Mouse (Mus musculus): Measurements from ENCODE around the gene Nfatc3. TPM values are rescaled to one million over a fixed set of nuclear protein-coding genes. Genes with fewer than 3 reads are reported as not detected.

Nfatc3 gene
- total and polyA plus RNA-seq, 3 experiments = 29.0 to 96.3 (median 37.8) TPM

DNA sequence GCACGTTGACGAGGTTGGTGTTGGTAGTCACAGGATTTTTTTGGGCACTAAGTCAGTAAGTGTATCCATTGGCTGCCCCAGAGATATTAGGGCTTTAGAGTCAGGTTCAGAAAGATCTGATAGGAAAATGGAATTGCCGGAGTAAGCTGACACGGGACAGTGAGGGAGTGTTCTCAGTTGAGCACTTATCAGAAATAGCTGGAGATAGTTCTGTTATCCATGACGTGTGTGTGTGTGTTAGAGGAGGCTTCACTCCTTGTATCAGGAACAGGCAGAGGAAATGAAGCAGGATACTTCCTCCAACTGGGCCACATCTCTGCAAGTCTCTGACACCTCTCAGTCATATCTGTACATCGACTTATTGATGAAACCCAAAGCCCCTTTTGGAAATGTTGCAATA, 42.4 kb upstream of the Nfatc3 start:
- Histone ChIP-seq H3K4me2 (ENCODE audit: insufficient read depth, low read depth, poor library complexity, severe bottlenecking) (no peak overlapping the region), H3K79me2 (replicated peaks; ENCODE audit: control insufficient read depth, extremely low read depth, insufficient read depth, poor library complexity, severe bottlenecking) (no peaks in the 10 kb centered on the region; the same call in 1 of the 2 replicates), H3K4me3 (replicated peaks in 1 of 3; ENCODE audit: low read depth in 2 of 3, low read length in 2 of 3, poor library complexity in 1 of 3) (no peak overlapping the region), H3K9ac (ENCODE audit: insufficient read depth, low read depth) (no peak overlapping the region), H3K9me3 (replicated peaks; ENCODE audit: low read length) (no peaks in the 10 kb centered on the region), H3K4me1 (ENCODE audit: control insufficient read depth in 1 of 2, insufficient read depth in 2 of 2) (peaks cover 0 to 4% of the 10 kb centered on the region in 2 experiments; a peak in 1 of 4 replicates), H3K27ac (ENCODE audit: insufficient read depth, low read depth) (no peak overlapping the region), H3K27me3 (replicated peaks) (no peaks in the 10 kb centered on the region), H3K36me3 (replicated peaks in 1 of 2; ENCODE audit: control insufficient read depth in 1 of 2, insufficient read depth in 1 of 2, low read length in 1 of 2) (peaks cover 24 to 60% of the 10 kb centered on the region in 2 experiments)
- no peak for TF ChIP-seq CHD2 (IDR thresholded peaks at IDR 0.05; ENCODE audit: low read length)
- no peak for TF ChIP-seq MAX (IDR thresholded peaks at IDR 0.05; ENCODE audit: low read length)
- no peak for TF ChIP-seq UBTF (IDR thresholded peaks at IDR 0.05; ENCODE audit: low read depth, low read length)
- TF ChIP-seq ZKSCAN1 (IDR thresholded peaks at IDR 0.05; ENCODE audit: borderline replicate concordance, low read depth, low read length) = no peak
- TF ChIP-seq EP300 (IDR thresholded peaks at IDR 0.05; ENCODE audit: low read length) = no peak
- TF ChIP-seq POLR2AphosphoS2 (IDR thresholded peaks at IDR 0.05; ENCODE audit: low read depth, low read length) = no peak
- in situ Hi-C loops (cut with MboI; ENCODE audit: low pct_ligation_motif_present, low pct_unique_long_range_greater_than_20kb, low sequenced_read_pairs) = no loop called here
- dilution Hi-C loops (cut with MboI; ENCODE audit: extremely low pct_ligation_motif_present, extremely low pct_unique_long_range_greater_than_20kb, low sequenced_read_pairs) = no loop called here
- DNase-seq (ENCODE audit: extremely low read depth) = no peak

GRCm38 (mm10) chr8:106017130-106017529, 41.5 kb upstream of the Nfatc3 start:
- Histone ChIP-seq H3K4me2 (ENCODE audit: insufficient read depth, low read depth, poor library complexity, severe bottlenecking) (no peak overlapping the region), H3K4me1 (ENCODE audit: control insufficient read depth in 1 of 2, insufficient read depth in 2 of 2) (peaks cover 0 to 4% of the 10 kb centered on the region in 2 experiments; a peak in 1 of 4 replicates), H3K27me3 (replicated peaks) (no peaks in the 10 kb centered on the region), H3K36me3 (replicated peaks in 1 of 2; ENCODE audit: control insufficient read depth in 1 of 2, insufficient read depth in 1 of 2, low read length in 1 of 2) (peaks cover 30 to 68% of the 10 kb centered on the region in 2 experiments), H3K27ac (ENCODE audit: insufficient read depth, low read depth) (no peak overlapping the region), H3K9ac (ENCODE audit: insufficient read depth, low read depth) (no peak overlapping the region), H3K9me3 (replicated peaks; ENCODE audit: low read length) (no peaks in the 10 kb centered on the region), H3K79me2 (replicated peaks; ENCODE audit: control insufficient read depth, extremely low read depth, insufficient read depth, poor library complexity, severe bottlenecking) (no peaks in the 10 kb centered on the region), H3K4me3 (replicated peaks in 1 of 3; ENCODE audit: low read depth in 2 of 3, low read length in 2 of 3, poor library complexity in 1 of 3) (no peak overlapping the region)
- dilution Hi-C loops (cut with MboI; ENCODE audit: extremely low pct_ligation_motif_present, extremely low pct_unique_long_range_greater_than_20kb, low sequenced_read_pairs) = no loop called here
- TF ChIP-seq BHLHE40 (IDR thresholded peaks at IDR 0.05; ENCODE audit: low read depth, low read length) (no peak), USF2 (conservative IDR thresholded peaks at IDR 0.05; ENCODE audit: low read depth, low read length) (no peak), EP300 (IDR thresholded peaks at IDR 0.05; ENCODE audit: low read length) (no peak), ZMIZ1 (IDR thresholded peaks at IDR 0.05; ENCODE audit: low read depth, low read length) (no peak), ZKSCAN1 (IDR thresholded peaks at IDR 0.05; ENCODE audit: borderline replicate concordance, low read depth, low read length) (no peak), MEF2A (IDR thresholded peaks at IDR 0.05; ENCODE audit: borderline replicate concordance, low read depth, low read length) (no peak), CTCF (conservative IDR thresholded peaks at IDR 0.05 in 1 of 2, IDR thresholded peaks at IDR 0.05 in 1 of 2; ENCODE audit: low read depth in 2 of 2, low read length in 2 of 2) (no peak), SIN3A (IDR thresholded peaks at IDR 0.05; ENCODE audit: low read length) (no peak), PAX5 (IDR thresholded peaks at IDR 0.05; ENCODE audit: low read length) (no peak), HCFC1 (IDR thresholded peaks at IDR 0.05; ENCODE audit: low read depth, low read length) (no peak), TCF12 (IDR thresholded peaks at IDR 0.05; ENCODE audit: low read depth, low read length) (no peak), MXI1 (IDR thresholded peaks at IDR 0.05; ENCODE audit: low read depth, low read length) (no peak), POLR2A (IDR thresholded peaks at IDR 0.05; ENCODE audit: low read depth, low read length) (no peak), NELFE (IDR thresholded peaks at IDR 0.05; ENCODE audit: low read depth, low read length) (no peak), POLR2AphosphoS2 (IDR thresholded peaks at IDR 0.05; ENCODE audit: low read depth, low read length) (no peak), SMC3 (IDR thresholded peaks at IDR 0.05; ENCODE audit: low read depth, low read length) (no peak)
- no peak for DNase-seq (ENCODE audit: extremely low read depth)
- in situ Hi-C loops (cut with MboI; ENCODE audit: low pct_ligation_motif_present, low pct_unique_long_range_greater_than_20kb, low sequenced_read_pairs) = no loop called here
